Mouse (Mus musculus) embryonic facial prominence, embryonic 13.5 days (tissue): ENCODE measurements around the gene Cd59b. TPM values are rescaled to one million over a fixed set of nuclear protein-coding genes. Genes with fewer than 3 reads are reported as not detected.

Experiments used
- ATAC-seq: fragments of 200-750 bp; cut with Nextera tagmentation; 2 replicates; pipeline ENCODE4 v1.8.0; 2017; ENCODE audit warnings: low read depth; ENCODE audit not compliant: insufficient number of reproducible peaks, insufficient read depth, low FRiP score, low TSS enrichment
- H3K27ac ChIP-seq: fragments of 300-500 bp; sonication (generic); 2 replicates; pipeline ENCODE4 v1.5.1; 2015; ENCODE audit warnings: moderate library complexity, mild to moderate bottlenecking, inconsistent platforms
- H3K27me3 ChIP-seq: fragments of 300-500 bp; sonication (generic); 2 replicates; pipeline ENCODE4 v1.6.1; 2015; ENCODE audit warnings: mild to moderate bottlenecking, inconsistent platforms
- H3K36me3 ChIP-seq: fragments of 300-500 bp; sonication (generic); 2 replicates; pipeline ENCODE4 v1.6.1; 2015; ENCODE audit warnings: mild to moderate bottlenecking, inconsistent platforms
- H3K4me1 ChIP-seq: fragments of 300-500 bp; sonication (generic); 2 replicates; pipeline ENCODE4 v1.6.1; 2015; ENCODE audit warnings: inconsistent platforms
- H3K4me2 ChIP-seq: fragments of 300-500 bp; sonication (generic); 2 replicates; pipeline ENCODE4 v1.6.1; 2015; ENCODE audit warnings: moderate library complexity, mild to moderate bottlenecking, inconsistent platforms
- H3K4me3 ChIP-seq: fragments of 300-500 bp; sonication (generic); 2 replicates; pipeline ENCODE4 v1.5.1; 2015; ENCODE audit warnings: mild to moderate bottlenecking, inconsistent platforms
- H3K9ac ChIP-seq: fragments of 300-500 bp; sonication (generic); 2 replicates; pipeline ENCODE4 v1.6.1; 2015; ENCODE audit warnings: mild to moderate bottlenecking, inconsistent platforms
- H3K9me3 ChIP-seq: fragments of 300-500 bp; sonication (generic); 2 replicates; pipeline ENCODE4 v1.6.1; 2016; ENCODE audit warnings: inconsistent platforms
- WGBS: fragments of 180-500 bp; shearing (Covaris S2); methylation state at CpG from one replicate; pipeline ENCODE4 v1.1.7; 2015; ENCODE audit warnings: mixed read lengths; 5-methylcytosine and 5-hydroxymethylcytosine counted together
- polyA plus RNA-seq: library from polyadenylated mRNA; unstranded; fragments of >200 nt; fragmentation: Nextera tagmentation; extraction: Ambion mirVana; gene quantifications from 2 replicates; pipeline ENCODE4 v1.2.1, GENCODE M21; 2015

Cd59b gene
- polyA plus RNA-seq, 1 experiment from 2014 or later, result 5.0 TPM

- Histone ChIP-seq H3K36me3 (no peaks in the 10 kb centered on the region), H3K27ac (no peak overlapping the region), H3K4me3 (no peak overlapping the region), H3K4me2 (no peak overlapping the region), H3K9ac (no peak overlapping the region), H3K9me3 (peaks cover 2% of the 10 kb centered on the region; the same call in 1 of the 2 replicates), H3K4me1 (no peaks in the 10 kb centered on the region), H3K27me3 (no peaks in the 10 kb centered on the region)
- ATAC-seq, result no peak
- WGBS, result 45% methylated on average over 8 of the region's 8 CpGs
Observed at GRCm38 (mm10) chr2:104134150-104135056, 64.8 kb downstream of the Cd59b start.

- 56% methylated on average over 2 of the region's 2 CpGs for WGBS
- Histone ChIP-seq H3K4me1 (no peaks in the 10 kb centered on the region), H3K4me3 (no peak overlapping the region), H3K9ac (no peak overlapping the region), H3K9me3 (peaks cover 2% of the 10 kb centered on the region; the same call in 1 of the 2 replicates), H3K27ac (no peak overlapping the region), H3K27me3 (no peaks in the 10 kb centered on the region), H3K36me3 (no peaks in the 10 kb centered on the region), H3K4me2 (no peak overlapping the region)
- ATAC-seq, result no peak
Observed at GRCm38 (mm10) chr2:104135920-104136319, 66.3 kb downstream of the Cd59b start.

Other genes starting within 250 kb of the Cd59b start
- gene Lmo2, start 111.9 kb upstream of the Cd59b start, polyA plus RNA-seq, result 13.0 and 14.0 TPM in 2 replicates
- 54.3 and 61.1 TPM in 2 replicates for gene Fbxo3, start 42.1 kb upstream of the Cd59b start, polyA plus RNA-seq
- 2.9 and 3.1 TPM in 2 replicates for gene 4931422A03Rik, start 41.5 kb upstream of the Cd59b start, polyA plus RNA-seq
- 0.13 TPM in 1 of 2 replicates, not detected in the other for gene Gm10912, start 4.0 kb upstream of the Cd59b start, polyA plus RNA-seq
- not detected in 2 replicates for gene Gm10799, start 1.3 kb upstream of the Cd59b start, polyA plus RNA-seq
- gene Cd59a, start 26.0 kb downstream of the Cd59b start, polyA plus RNA-seq, result 24.1 and 26.1 TPM in 2 replicates
- not detected in 2 replicates for gene A930018P22Rik, start 52.9 kb downstream of the Cd59b start, polyA plus RNA-seq